Mouse (Mus musculus): Measurements from ENCODE around the gene Msx1.

DNA sequence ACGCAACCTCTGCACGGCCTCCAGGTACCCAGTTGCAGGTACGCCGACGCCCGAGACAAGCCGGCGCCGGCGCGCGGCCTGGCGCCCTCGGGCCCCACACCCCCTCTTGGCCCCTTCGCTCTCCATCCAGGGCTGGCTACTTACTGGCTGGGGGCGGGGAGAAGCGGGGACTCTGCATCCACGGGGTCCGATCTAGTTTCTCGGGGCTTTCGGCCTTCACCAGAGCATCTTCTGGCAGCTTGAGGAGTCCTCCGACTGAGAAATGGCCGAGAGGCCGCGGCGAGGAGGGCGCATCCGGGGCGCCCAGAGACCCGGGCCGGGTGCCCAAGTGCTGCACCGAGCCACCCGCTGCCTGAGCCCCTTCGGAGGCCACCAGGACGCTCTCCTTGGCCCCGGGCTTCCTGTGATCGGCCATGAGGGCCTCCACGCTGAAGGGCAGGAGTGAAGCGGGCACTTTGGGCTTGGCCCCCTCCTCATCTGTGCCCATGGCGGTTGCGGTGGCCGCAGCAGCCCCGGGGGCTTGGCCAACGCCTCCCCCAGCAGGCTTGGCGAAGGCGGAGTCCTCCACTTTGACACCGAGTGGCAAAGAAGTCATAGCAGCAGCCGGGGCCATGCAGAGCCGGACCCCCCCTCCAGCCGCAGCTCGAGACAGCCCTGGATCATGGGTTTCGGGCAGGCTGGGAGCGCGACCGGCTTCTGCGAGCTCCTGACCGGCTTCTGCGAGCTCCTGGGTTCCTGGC, 492 bp downstream of the Msx1 start:
- TF ChIP-seq CTCF (IDR thresholded peaks at IDR 0.05; ENCODE audit: low read depth, low read length) (no peak), EP300 (IDR thresholded peaks at IDR 0.05; ENCODE audit: insufficient read depth, low read depth, low read length) (no peak)
